Mouse (Mus musculus): Measurements from ENCODE around the gene Cacna1c.

DNA sequence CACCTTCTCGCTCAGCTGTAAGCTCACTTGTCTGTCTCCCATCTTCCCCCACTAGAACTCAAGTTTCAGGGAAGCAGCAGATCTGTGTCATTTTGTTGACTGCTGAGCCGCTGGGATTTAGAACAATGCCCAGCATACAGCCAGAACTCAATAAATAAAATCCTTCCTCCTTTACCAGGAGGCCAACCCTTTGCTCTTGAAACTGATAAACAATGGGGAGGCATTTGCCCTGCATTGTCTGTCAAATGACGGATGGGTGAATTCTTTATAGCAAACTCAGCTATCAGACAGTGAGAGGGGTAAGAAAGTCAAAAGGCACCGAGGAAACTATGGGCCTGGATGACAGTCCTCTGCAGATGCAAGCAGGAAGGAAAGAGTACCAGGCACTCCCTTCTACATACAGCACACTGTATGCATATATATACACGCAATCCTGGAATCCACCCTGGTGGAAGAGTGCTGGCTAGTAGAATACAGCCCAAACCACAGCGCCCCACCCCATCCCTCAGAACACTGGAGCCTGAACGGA, 187.5 kb downstream of the Cacna1c start:
- TF ChIP-seq GATA1 (IDR thresholded peaks at IDR 0.05; ENCODE audit: borderline replicate concordance, low read length) (no peak), FLI1 (IDR thresholded peaks at IDR 0.05; ENCODE audit: low read length) (no peak)

Measured in megakaryocyte, embryonic 14.5 days (primary cell).